Mouse (Mus musculus) forebrain, embryonic 11.5 days (tissue): ENCODE measurements around the gene Rbm14. TPM values are rescaled to one million over a fixed set of nuclear protein-coding genes. Genes with fewer than 3 reads are reported as not detected.
A peak's percentile ranks its signal among the peaks of the same experiment; 100 is the strongest.

Source experiments
- ATAC-seq: fragments of 200-750 bp; cut with Nextera tagmentation; replicated peaks from 2 replicates; pipeline ENCODE4 v1.8.0; 2017; ENCODE audit warnings: moderate TSS enrichment; ENCODE audit not compliant: low FRiP score
- DNase-seq: peaks from one replicate; pipeline ENCODE4 v3.0.0-alpha.2; 2017; ENCODE audit warnings: low spot score
- H3K27ac ChIP-seq: fragments of 300-500 bp; sonication (generic); 2 replicates; pipeline ENCODE4 v1.5.1; 2014; ENCODE audit warnings: low read depth, low read length
- H3K27me3 ChIP-seq: fragments of 300-500 bp; sonication (generic); 2 replicates; pipeline ENCODE4 v1.6.1; 2014; ENCODE audit warnings: mild to moderate bottlenecking, low read length, mixed read lengths; ENCODE audit not compliant: control insufficient read depth, insufficient read depth
- H3K36me3 ChIP-seq: fragments of 300-500 bp; sonication (generic); 2 replicates; pipeline ENCODE4 v1.6.1; 2014; ENCODE audit warnings: mild to moderate bottlenecking, low read length, moderate library complexity, mixed read lengths; ENCODE audit not compliant: control insufficient read depth, insufficient read depth
- H3K4me1 ChIP-seq: fragments of 300-500 bp; sonication (generic); replicated peaks from 2 replicates; pipeline ENCODE4 v1.6.1; 2014; ENCODE audit warnings: low read length, mixed read lengths; ENCODE audit not compliant: control insufficient read depth, insufficient read depth
- H3K4me2 ChIP-seq: fragments of 300-500 bp; sonication (generic); 2 replicates; pipeline ENCODE4 v1.6.1; 2014; ENCODE audit warnings: low read depth, mild to moderate bottlenecking, low read length, moderate library complexity, mixed read lengths; ENCODE audit not compliant: severe bottlenecking
- H3K4me3 ChIP-seq: fragments of 300-500 bp; sonication (generic); 2 replicates; pipeline ENCODE4 v1.5.1; 2014; ENCODE audit warnings: low read depth, low read length
- H3K9ac ChIP-seq: fragments of 300-500 bp; sonication (generic); 2 replicates; pipeline ENCODE4 v1.6.1; 2014; ENCODE audit warnings: low read length
- H3K9me3 ChIP-seq: fragments of 300-500 bp; sonication (generic); 2 replicates; pipeline ENCODE4 v1.6.1; 2016; ENCODE audit warnings: low read length, mixed read lengths; ENCODE audit not compliant: control insufficient read depth
- WGBS: fragments of 180-500 bp; shearing (Covaris S2); extraction: QIAGEN DNeasy Blood & Tissue Kit; methylation state at CpG from one replicate; pipeline ENCODE4 v1.1.7; 2014; 5-methylcytosine and 5-hydroxymethylcytosine counted together
- polyA plus RNA-seq: library from polyadenylated mRNA; unstranded; fragments of >200 nt; fragmentation: Nextera tagmentation; extraction: Ambion mirVana; gene quantifications from 2 replicates; pipeline ENCODE4 v1.2.1, GENCODE M21; 2014

Rbm14 gene
- 139 and 144 TPM in 2 replicates for polyA plus RNA-seq

GRCm38 (mm10) chr19:4811063-4811908 is at the start of gene Rbm14, which contains the start of gene Gm21992:
Rbm14 (minus strand) TSS chr19:4811634.
Gm21992 (minus strand) TSS chr19:4811612.
- ATAC-seq (peak; percentile 98), DNase-seq (peak; percentile 99)
- H3K4me2 ChIP-seq: peak within 1 kb of the TSS; percentile 87
- H3K27ac ChIP-seq: peak within 1 kb of the TSS; percentile 86
- H3K36me3 ChIP-seq: no peaks in the 10 kb centered on the region; the same call in 1 of the 2 replicates
- H3K9me3 ChIP-seq: no peaks in the 10 kb centered on the region
- no peaks in the 10 kb centered on the region for H3K27me3 ChIP-seq
- peak within 1 kb of the TSS; percentile 86 for H3K4me3 ChIP-seq
- peak within 1 kb of the TSS; percentile 89 for H3K9ac ChIP-seq
- WGBS: under 1% methylated on average over 83 of the region's 83 CpGs
- H3K4me1 ChIP-seq: peaks cover 12% of the 10 kb centered on the region

- H3K9me3 ChIP-seq: no peaks in the 10 kb centered on the region
- H3K4me3 ChIP-seq: no peak overlapping the region
- no peaks in the 10 kb centered on the region for H3K4me1 ChIP-seq
- H3K9ac ChIP-seq: no peak overlapping the region
- no peaks in the 10 kb centered on the region for H3K36me3 ChIP-seq
- no peak overlapping the region for H3K27ac ChIP-seq
- no peak for DNase-seq
- no peak for ATAC-seq
- H3K4me2 ChIP-seq: no peak overlapping the region
- H3K27me3 ChIP-seq: no peaks in the 10 kb centered on the region; the same call in 1 of the 2 replicates
- WGBS: 86% methylated on average over 6 of the region's 6 CpGs
Measured at GRCm38 (mm10) chr19:4859081-4859480, 47.6 kb upstream of the Rbm14 start.

DNA sequence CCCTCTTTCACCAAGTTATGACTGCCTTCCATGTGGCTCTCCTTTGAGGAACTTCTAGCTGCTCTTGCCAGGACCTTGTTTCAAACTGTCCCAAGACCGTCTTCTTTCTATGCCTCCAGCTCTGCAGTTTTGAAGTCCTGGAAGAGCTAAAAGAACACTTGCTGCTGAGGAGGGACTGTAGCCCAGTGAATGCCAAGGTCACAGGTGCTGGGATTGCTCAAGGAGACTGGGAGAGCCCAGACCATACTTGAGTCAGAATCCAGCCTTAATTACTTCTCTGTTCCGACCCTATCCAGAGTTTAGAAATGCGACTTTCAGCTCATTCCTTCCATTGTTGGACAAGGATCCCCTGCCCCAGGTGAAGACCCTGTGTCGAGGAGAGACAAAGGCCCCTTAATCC is 44.5 kb upstream of the Rbm14 start:
- WGBS: 54% methylated on average over 4 of the region's 4 CpGs
- Histone ChIP-seq H3K4me2 (no peak overlapping the region), H3K4me3 (no peak overlapping the region), H3K36me3 (no peaks in the 10 kb centered on the region), H3K27ac (no peak overlapping the region), H3K4me1 (no peaks in the 10 kb centered on the region), H3K27me3 (no peaks in the 10 kb centered on the region; the same call in 1 of the 2 replicates), H3K9me3 (no peaks in the 10 kb centered on the region), H3K9ac (no peak overlapping the region)
- no peak for ATAC-seq
- DNase-seq: no peak

DNA sequence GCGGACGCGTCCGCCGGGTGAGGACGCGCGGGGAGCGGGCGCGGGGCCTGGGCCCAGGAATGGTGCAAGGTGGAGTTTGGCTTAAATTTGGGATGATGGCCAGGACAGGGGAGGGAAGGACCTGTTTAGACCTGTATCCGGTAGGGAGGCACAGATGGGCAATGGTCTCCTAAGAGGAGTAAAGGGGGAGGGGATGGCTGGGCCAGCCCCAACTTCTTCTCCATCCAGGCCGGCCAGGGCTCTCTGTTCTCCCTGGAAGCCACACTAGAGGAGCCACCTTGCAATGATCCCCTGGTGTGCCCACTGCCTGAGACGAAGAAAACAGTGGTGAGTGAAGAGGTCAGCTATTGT is 44.0 kb upstream of the Rbm14 start:
- ATAC-seq: peak; percentile 61
- no peaks in the 10 kb centered on the region for H3K9me3 ChIP-seq
- H3K27ac ChIP-seq: no peak overlapping the region

DNA sequence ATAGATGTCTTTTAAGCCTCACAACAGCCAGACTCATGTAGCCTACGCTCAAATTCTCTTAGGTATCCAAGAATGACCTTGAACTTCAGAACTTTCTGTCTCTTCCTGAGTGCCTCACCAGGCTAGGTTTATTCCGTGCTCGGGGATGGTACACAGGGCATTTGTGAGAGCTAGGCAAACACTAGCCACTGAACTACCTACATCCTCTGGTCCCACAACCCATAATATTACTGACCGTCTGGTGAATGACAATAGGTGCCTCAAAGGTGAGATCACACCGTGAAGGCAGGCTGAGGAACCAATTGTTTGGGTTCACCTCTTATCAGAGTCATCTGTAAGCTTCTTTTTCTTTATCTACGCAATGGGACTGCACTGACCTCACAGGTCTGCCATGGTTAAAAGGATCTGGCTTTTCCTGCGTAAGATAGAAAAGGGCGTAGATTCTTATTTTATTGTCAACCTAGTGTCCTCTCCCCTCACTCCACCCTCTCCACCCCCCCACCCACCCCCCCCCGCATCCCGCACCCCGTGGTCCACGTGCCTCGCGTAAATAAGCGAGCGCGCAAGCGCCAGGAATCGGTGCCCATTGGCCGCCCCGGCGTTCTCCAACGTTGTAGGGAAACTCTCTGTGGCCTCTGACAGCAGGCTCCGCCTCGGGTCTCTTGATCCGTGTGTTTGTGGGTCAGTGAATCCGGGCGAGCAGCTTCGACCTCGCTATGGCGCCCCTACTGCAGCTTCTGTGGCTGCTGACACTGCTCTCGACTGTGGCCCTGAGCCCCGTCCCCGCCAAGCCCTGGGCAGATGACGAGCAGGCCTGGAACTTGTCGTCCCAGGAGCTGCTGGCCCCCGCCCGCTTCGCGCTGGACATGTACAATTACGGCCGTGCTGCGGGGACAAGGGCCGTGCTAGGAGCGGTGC is 43.4 kb upstream of the Rbm14 start, which contains the start of gene Ctsf:
Gene Ctsf, plus strand, starts transcription at position 579 of the 918 bp plus-strand sequence.
- Histone ChIP-seq H3K36me3 (no peaks in the 10 kb centered on the region), H3K9me3 (no peaks in the 10 kb centered on the region), H3K9ac (peak within 1 kb of the TSS; percentile 64), H3K4me1 (no peaks in the 10 kb centered on the region), H3K4me3 (peak within 1 kb of the TSS; percentile 56), H3K27me3 (no peaks in the 10 kb centered on the region; the same call in 1 of the 2 replicates), H3K4me2 (peak within 1 kb of the TSS; percentile 93), H3K27ac (no peak within 1 kb of the TSS)
- ATAC-seq (peak; percentile 76), DNase-seq (peak; percentile 87)
- WGBS: 4% methylated on average over 45 of the region's 45 CpGs

More for the DNA sequence above, 44.0 kb upstream of the Rbm14 start:
- Histone ChIP-seq H3K9ac (peak overlapping the region; percentile 64), H3K4me3 (peak overlapping the region; percentile 56), H3K36me3 (no peaks in the 10 kb centered on the region), H3K4me2 (peak overlapping the region; percentile 93), H3K4me1 (no peaks in the 10 kb centered on the region), H3K27me3 (no peaks in the 10 kb centered on the region; the same call in 1 of the 2 replicates)
- WGBS: 2% methylated on average over 14 of the region's 14 CpGs
- no peak for DNase-seq

DNA sequence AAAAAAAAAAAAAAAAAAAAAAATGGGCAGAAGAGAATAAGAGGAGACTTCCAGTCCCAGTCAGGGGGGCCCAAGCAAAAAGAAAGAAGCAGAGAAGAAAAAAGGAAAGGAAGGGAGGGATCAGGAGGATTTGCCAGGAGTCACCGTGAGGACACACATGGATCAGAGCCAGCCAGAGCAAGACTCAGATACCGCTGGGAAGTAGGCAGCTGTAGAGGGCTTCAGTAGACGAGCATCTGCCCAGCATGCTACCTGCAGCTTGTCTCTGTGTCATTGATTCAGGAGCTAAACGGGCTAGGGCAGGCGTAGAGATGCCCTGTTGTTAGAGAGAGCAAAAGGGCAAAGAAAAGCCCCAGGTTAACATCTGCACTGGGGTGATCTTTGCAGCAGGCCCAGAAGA is 38.8 kb upstream of the Rbm14 start:
- Histone ChIP-seq H3K27me3 (no peaks in the 10 kb centered on the region; the same call in 1 of the 2 replicates), H3K9me3 (no peaks in the 10 kb centered on the region), H3K9ac (no peak overlapping the region), H3K4me1 (no peaks in the 10 kb centered on the region), H3K36me3 (no peaks in the 10 kb centered on the region), H3K27ac (no peak overlapping the region), H3K4me3 (no peak overlapping the region), H3K4me2 (no peak overlapping the region)
- WGBS: 38% methylated on average over 5 of the region's 5 CpGs
- DNase-seq: no peak
- ATAC-seq: no peak

DNA sequence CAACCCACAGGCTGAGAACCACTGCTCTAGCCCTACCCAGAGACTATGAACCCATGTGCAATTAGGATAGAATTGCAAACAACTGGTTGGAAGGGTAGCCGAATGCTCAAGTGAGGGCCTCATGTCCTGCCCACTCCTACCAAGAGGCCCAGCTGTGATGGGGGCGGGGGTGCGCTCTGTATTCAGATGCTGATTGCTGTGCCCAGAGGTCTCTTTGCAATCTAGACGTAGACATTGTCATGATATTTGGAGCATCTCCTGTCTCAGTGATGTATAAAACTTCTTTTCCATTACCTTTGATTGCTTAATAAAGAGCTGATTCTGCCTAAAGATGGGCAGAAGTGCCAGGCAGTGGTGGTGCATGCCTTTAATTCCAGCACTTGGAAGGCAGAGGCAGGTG is 38.4 kb upstream of the Rbm14 start:
- DNase-seq (no peak), ATAC-seq (no peak)
- Histone ChIP-seq H3K4me3 (no peak overlapping the region), H3K27me3 (no peaks in the 10 kb centered on the region), H3K4me1 (no peaks in the 10 kb centered on the region), H3K9me3 (no peaks in the 10 kb centered on the region), H3K9ac (no peak overlapping the region), H3K36me3 (no peaks in the 10 kb centered on the region), H3K4me2 (no peak overlapping the region), H3K27ac (no peak overlapping the region)
- 57% methylated on average over 4 of the region's 4 CpGs for WGBS

DNA sequence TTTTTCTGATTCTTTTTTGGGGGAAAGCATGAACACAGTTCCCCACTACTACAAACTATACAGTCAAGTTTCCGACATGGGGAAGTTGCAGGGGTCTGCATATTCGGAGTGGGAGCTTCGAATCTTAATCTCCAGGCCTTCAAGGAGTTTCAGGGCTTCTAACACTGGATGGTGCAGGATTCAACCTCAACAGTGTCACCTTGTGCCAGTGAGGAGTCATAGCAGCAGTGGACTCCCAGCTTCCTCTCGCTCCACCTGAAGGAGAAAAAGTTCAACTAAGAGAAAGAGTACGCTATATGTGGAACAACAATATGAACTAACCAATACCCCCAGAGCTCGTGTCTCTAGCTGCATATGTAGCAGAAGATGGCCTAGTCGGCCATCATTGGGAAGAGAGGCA is 36.1 kb upstream of the Rbm14 start:
- H3K27me3 ChIP-seq: no peaks in the 10 kb centered on the region; the same call in 1 of the 2 replicates
- no peaks in the 10 kb centered on the region for H3K36me3 ChIP-seq
- no peaks in the 10 kb centered on the region for H3K4me1 ChIP-seq
- no peak overlapping the region for H3K27ac ChIP-seq
- 35% methylated on average over 7 of the region's 7 CpGs for WGBS
- H3K9ac ChIP-seq: no peak overlapping the region
- H3K4me3 ChIP-seq: no peak overlapping the region
- H3K9me3 ChIP-seq: no peaks in the 10 kb centered on the region
- H3K4me2 ChIP-seq: no peak overlapping the region
- ATAC-seq (no peak), DNase-seq (no peak)
